Mouse (Mus musculus): Measurements from ENCODE around the gene Idh2. TPM values are rescaled to one million over a fixed set of nuclear protein-coding genes. Genes with fewer than 3 reads are reported as not detected.
A peak's percentile ranks its signal among the peaks of the same experiment; 100 is the strongest.

The Idh2 gene
- total and polyA plus RNA-seq, 2 experiments from 2014 or later: 2,826 to 3,660 TPM

- peak overlapping the region; percentile 54 for H3K27ac ChIP-seq (ENCODE audit: low read depth)
- no peak for DNase-seq (ENCODE audit: low spot score)
- ATAC-seq (ENCODE audit: insufficient read depth, low read depth): peak; percentile 8; the same call in 1 of the 2 replicates
- no peaks in the 10 kb centered on the region for H3K9me3 ChIP-seq (replicated peaks; ENCODE audit: control insufficient read depth, low read length)
- no peak overlapping the region for H3K4me2 ChIP-seq (ENCODE audit: low read depth, low read length)
- H3K9ac ChIP-seq (replicated peaks; ENCODE audit: low read depth, low read length): no peak overlapping the region
- WGBS: 76% methylated on average over 18 of the region's 18 CpGs
- no peaks in the 10 kb centered on the region for H3K27me3 ChIP-seq (ENCODE audit: control insufficient read depth, insufficient read depth, low read length)
- no peak overlapping the region for H3K4me3 ChIP-seq (ENCODE audit: low read depth, low read length)
- peaks cover 92% of the 10 kb centered on the region for H3K36me3 ChIP-seq (replicated peaks; ENCODE audit: control insufficient read depth, insufficient read depth, low read length)
- peaks cover 15% of the 10 kb centered on the region; the same call in 1 of the 2 replicates for H3K4me1 ChIP-seq (ENCODE audit: control insufficient read depth, insufficient read depth)
- no peak for TF ChIP-seq CTCF (IDR thresholded peaks at IDR 0.05; ENCODE audit: low read depth)
- no peak for TF ChIP-seq EP300 (IDR thresholded peaks at IDR 0.05; ENCODE audit: low read depth)
These were observed 24.8 kb downstream of the Idh2 start for GRCm38 (mm10) chr7:80090191-80091003.

GRCm38 (mm10) chr7:80088191-80088590, 27.0 kb downstream of the Idh2 start:
- ATAC-seq (ENCODE audit: insufficient read depth, low read depth) (no peak), DNase-seq (ENCODE audit: low spot score) (no peak)
- H3K9ac ChIP-seq (replicated peaks; ENCODE audit: low read depth, low read length): no peak overlapping the region
- no peaks in the 10 kb centered on the region for H3K27me3 ChIP-seq (ENCODE audit: control insufficient read depth, insufficient read depth, low read length)
- TF ChIP-seq EP300 (IDR thresholded peaks at IDR 0.05; ENCODE audit: low read depth) (no peak), CTCF (IDR thresholded peaks at IDR 0.05; ENCODE audit: low read depth) (no peak)
- no peak overlapping the region for H3K27ac ChIP-seq (ENCODE audit: low read depth)
- no peak overlapping the region for H3K4me2 ChIP-seq (ENCODE audit: low read depth, low read length)
- 79% methylated on average over 9 of the region's 9 CpGs for WGBS
- no peak overlapping the region for H3K4me3 ChIP-seq (ENCODE audit: low read depth, low read length)
- peaks cover 70% of the 10 kb centered on the region for H3K36me3 ChIP-seq (replicated peaks; ENCODE audit: control insufficient read depth, insufficient read depth, low read length)
- H3K4me1 ChIP-seq (ENCODE audit: control insufficient read depth, insufficient read depth): peaks cover 15% of the 10 kb centered on the region; the same call in 1 of the 2 replicates
- no peaks in the 10 kb centered on the region for H3K9me3 ChIP-seq (replicated peaks; ENCODE audit: control insufficient read depth, low read length)

GRCm38 (mm10) chr7:80085970-80086715, 29.0 kb downstream of the Idh2 start:
- DNase-seq (ENCODE audit: low spot score) (no peak), ATAC-seq (ENCODE audit: insufficient read depth, low read depth) (peak; percentile 15)
- no peak overlapping the region for H3K4me3 ChIP-seq (ENCODE audit: low read depth, low read length)
- H3K27ac ChIP-seq (ENCODE audit: low read depth): peak overlapping the region; percentile 35; the same call in 1 of the 2 replicates
- H3K36me3 ChIP-seq (replicated peaks; ENCODE audit: control insufficient read depth, insufficient read depth, low read length): peaks cover 62% of the 10 kb centered on the region
- H3K27me3 ChIP-seq (ENCODE audit: control insufficient read depth, insufficient read depth, low read length): no peaks in the 10 kb centered on the region
- no peak overlapping the region for H3K9ac ChIP-seq (replicated peaks; ENCODE audit: low read depth, low read length)
- H3K4me2 ChIP-seq (ENCODE audit: low read depth, low read length): no peak overlapping the region
- 72% methylated on average over 33 of the region's 33 CpGs for WGBS
- H3K4me1 ChIP-seq (ENCODE audit: control insufficient read depth, insufficient read depth): no peaks in the 10 kb centered on the region
- TF ChIP-seq EP300 (IDR thresholded peaks at IDR 0.05; ENCODE audit: low read depth) (0 out of 2 replicates have a peak, but pooled peaks have one; percentile 21), CTCF (IDR thresholded peaks at IDR 0.05; ENCODE audit: low read depth) (no peak)
- no peaks in the 10 kb centered on the region for H3K9me3 ChIP-seq (replicated peaks; ENCODE audit: control insufficient read depth, low read length)

- Histone ChIP-seq H3K36me3 (replicated peaks; ENCODE audit: control insufficient read depth, insufficient read depth, low read length) (peaks cover 46% of the 10 kb centered on the region), H3K9me3 (replicated peaks; ENCODE audit: control insufficient read depth, low read length) (no peaks in the 10 kb centered on the region), H3K4me2 (ENCODE audit: low read depth, low read length) (no peak overlapping the region), H3K4me1 (ENCODE audit: control insufficient read depth, insufficient read depth) (no peaks in the 10 kb centered on the region), H3K4me3 (ENCODE audit: low read depth, low read length) (no peak overlapping the region), H3K9ac (replicated peaks; ENCODE audit: low read depth, low read length) (no peak overlapping the region), H3K27ac (ENCODE audit: low read depth) (no peak overlapping the region), H3K27me3 (ENCODE audit: control insufficient read depth, insufficient read depth, low read length) (no peaks in the 10 kb centered on the region)
- peak; percentile 57 for DNase-seq (ENCODE audit: low spot score)
- no peak for TF ChIP-seq EP300 (IDR thresholded peaks at IDR 0.05; ENCODE audit: low read depth)
- peak; percentile 81 for TF ChIP-seq CTCF (IDR thresholded peaks at IDR 0.05; ENCODE audit: low read depth)
- 56% methylated on average over 7 of the region's 7 CpGs for WGBS
- ATAC-seq (ENCODE audit: insufficient read depth, low read depth): peak; percentile 25; the same call in 1 of the 2 replicates
These were observed 30.7 kb downstream of the Idh2 start for GRCm38 (mm10) chr7:80084484-80084931.
